Mouse (Mus musculus) heart, adult 2 months (tissue): ENCODE data around the gene Maml2.

Source experiments
- CTCF ChIP-seq: fragments of 200-600 bp; IDR thresholded peaks from 2 replicates; pipeline ENCODE4 v1.8.1; 2022; ENCODE audit warnings: antibody characterized with exemption, mild to moderate bottlenecking, moderate library complexity
- EP300 ChIP-seq: fragments of 200-500 bp; IDR thresholded peaks from 2 replicates; pipeline ENCODE4 v1.6.1; 2011; ENCODE audit warnings: low read depth, low read length, control low read depth; ENCODE audit not compliant: insufficient read depth
- POLR2A ChIP-seq: fragments of 200-500 bp; IDR thresholded peaks from 2 replicates; pipeline ENCODE4 v1.6.1; 2011; ENCODE audit warnings: mild to moderate bottlenecking, low read depth, low read length, control low read depth; ENCODE audit not compliant: insufficient read depth

- TF ChIP-seq POLR2A (no peak), CTCF (no peak), EP300 (no peak)
These were observed 347.4 kb downstream of the Maml2 start for GRCm38 (mm10) chr9:13645153-13645552.
